Mouse (Mus musculus) skeletal muscle tissue, postnatal 0 days (tissue): ENCODE results near the gene Vmn1r80. TPM values are rescaled to one million over a fixed set of nuclear protein-coding genes. Genes with fewer than 3 reads are reported as not detected.

ENCODE experiments used
- polyA plus RNA-seq: library from polyadenylated mRNA; unstranded; fragments of >200 nt; fragmentation: Nextera tagmentation; extraction: Ambion mirVana; gene quantifications from 2 replicates; pipeline ENCODE4 v1.2.1, GENCODE M21; 2015

The Vmn1r80 gene
- not detected in 2 replicates for polyA plus RNA-seq

DNA sequence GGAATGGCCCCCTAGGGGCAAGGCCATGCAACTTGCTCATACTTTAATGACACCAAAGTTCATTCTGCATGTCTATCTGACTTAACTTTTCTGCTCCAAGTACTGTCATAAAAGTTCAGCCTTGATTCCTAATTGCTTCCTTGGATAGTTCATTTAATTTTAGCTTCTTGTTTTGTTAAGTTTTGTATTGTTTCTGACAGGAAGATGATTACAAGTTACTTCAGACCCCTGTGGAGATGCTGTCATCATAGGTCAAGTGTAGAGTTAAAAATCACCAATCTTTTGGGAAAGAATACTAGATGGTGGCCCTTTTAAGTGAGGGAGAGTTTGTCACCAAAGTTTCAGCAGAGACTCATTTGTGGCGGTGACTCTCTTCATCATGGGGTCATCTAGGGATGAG lies at the start of gene Vmn1r80:
Gene Vmn1r80, plus strand, starts transcription at position 301 of the 400 bp plus-strand sequence.

DNA sequence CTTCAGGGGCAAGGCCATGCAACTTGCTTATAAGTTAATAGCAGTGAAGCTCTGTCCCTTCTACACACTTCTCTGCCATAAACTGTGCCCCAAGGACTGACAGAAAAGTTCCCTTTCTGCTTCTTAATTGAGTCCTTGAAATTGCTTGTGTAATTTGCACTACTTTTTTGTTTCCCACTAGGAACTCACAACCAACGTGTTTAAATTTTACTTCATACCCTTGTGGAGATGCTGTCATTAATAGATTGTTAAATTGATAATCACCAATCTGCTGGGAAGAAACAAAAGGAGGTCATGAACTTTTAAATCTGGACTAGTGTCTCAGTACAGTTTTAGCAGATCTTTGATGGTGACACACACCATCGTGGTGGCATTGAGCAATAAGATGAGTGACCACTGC lies 39.1 kb upstream of the Vmn1r80 start, which contains the start of gene Vmn1r78:
Gene Vmn1r78, plus strand, starts transcription at position 301 of the 400 bp plus-strand sequence.

DNA sequence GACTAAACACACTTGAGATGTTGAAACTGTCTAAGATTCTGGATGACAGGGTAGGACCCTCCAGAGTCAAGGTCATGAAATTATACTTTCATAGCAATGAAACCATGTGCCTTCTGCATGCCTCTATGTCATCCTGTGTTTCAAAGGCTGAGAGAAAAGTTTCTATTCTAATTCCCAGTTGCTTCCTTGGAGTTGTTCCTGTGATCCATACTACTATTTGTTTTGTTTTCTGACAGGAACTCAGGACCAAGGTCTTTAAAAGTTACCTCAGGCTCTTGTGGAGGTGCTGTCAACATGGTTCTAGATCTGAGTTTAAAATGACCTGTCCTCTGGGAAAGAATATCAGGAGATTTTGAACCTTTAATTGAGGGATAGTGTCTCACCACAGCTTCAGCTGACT lies 18.1 kb upstream of the Vmn1r80 start, which contains the start of gene Vmn1r79:
Gene Vmn1r79, plus strand, starts transcription at position 301 of the 400 bp plus-strand sequence.

Other genes starting within 250 kb of the Vmn1r80 start
- gene Vmn1r77, start 152.5 kb upstream of the Vmn1r80 start, polyA plus RNA-seq, result not detected in 2 replicates
- gene Vmn1r78, start 39.0 kb upstream of the Vmn1r80 start, polyA plus RNA-seq, result not detected in 2 replicates
- gene Vmn1r79, start 18.0 kb upstream of the Vmn1r80 start, polyA plus RNA-seq, result not detected in 2 replicates
- gene Vmn1r81, start 79.0 kb downstream of the Vmn1r80 start, polyA plus RNA-seq, result not detected in 2 replicates
- not detected in 2 replicates for gene Vmn1r82, start 111.1 kb downstream of the Vmn1r80 start, polyA plus RNA-seq
- not detected in 2 replicates for gene Vmn1r83, start 140.2 kb downstream of the Vmn1r80 start, polyA plus RNA-seq
- gene Vmn1r84, start 180.0 kb downstream of the Vmn1r80 start, polyA plus RNA-seq, result not detected in 2 replicates
- gene Zfp551, start 233.5 kb downstream of the Vmn1r80 start, polyA plus RNA-seq, result 1.7 and 1.8 TPM in 2 replicates